Mouse (Mus musculus): ENCODE data around the gene Hist1h2aa.

Hist1h2aa gene

GRCm38 (mm10) chr13:23942861-23943260 lies 8.6 kb downstream of the Hist1h2aa start:
- DNase-seq (ENCODE audit: low spot score in 2 of 2): no peak

- DNase-seq (ENCODE audit: low spot score in 2 of 2): no peak
Observed at GRCm38 (mm10) chr13:23946254-23946653, 12.0 kb downstream of the Hist1h2aa start.

GRCm38 (mm10) chr13:23949484-23950246 lies 15.4 kb downstream of the Hist1h2aa start:
- DNase-seq (ENCODE audit: low spot score in 2 of 2): no peak

- no peak for DNase-seq (ENCODE audit: low spot score in 2 of 2)
Observed at GRCm38 (mm10) chr13:23950928-23951327, 16.7 kb downstream of the Hist1h2aa start.

- no peak for DNase-seq (ENCODE audit: low spot score in 2 of 2)
Observed at GRCm38 (mm10) chr13:23959776-23960175, 25.5 kb downstream of the Hist1h2aa start.

- no peak for DNase-seq (ENCODE audit: low spot score in 2 of 2)
Observed at GRCm38 (mm10) chr13:23964909-23965308, 30.6 kb downstream of the Hist1h2aa start.

GRCm38 (mm10) chr13:23971870-23972269 lies 37.6 kb downstream of the Hist1h2aa start:
- DNase-seq (ENCODE audit: low spot score in 2 of 2): no peak

GRCm38 (mm10) chr13:23972271-23972670 lies 38.0 kb downstream of the Hist1h2aa start:
- DNase-seq (ENCODE audit: low spot score in 2 of 2): no peak

Data from frontal cortex, postnatal 36 days (tissue).